Mouse (Mus musculus): Measurements from ENCODE around the gene Shroom3. TPM values are rescaled to one million over a fixed set of nuclear protein-coding genes. Genes with fewer than 3 reads are reported as not detected.
"Not testable (repeated sequence)": the region's sequence is repeated elsewhere in the genome, so short reads cannot be mapped to it uniquely, and the experiment has no call there.

Shroom3 gene
- polyA plus RNA-seq, 1 experiment from 2014 or later: 3.2 TPM

- Histone ChIP-seq H3K9me3 (no peaks in the 10 kb centered on the region), H3K27ac (no peak overlapping the region), H3K4me3 (no peak overlapping the region), H3K36me3 (peaks cover 6% of the 10 kb centered on the region; the same call in 1 of the 2 replicates), H3K9ac (no peak overlapping the region), H3K27me3 (no peaks in the 10 kb centered on the region), H3K4me2 (no peak overlapping the region), H3K4me1 (peaks cover 6% of the 10 kb centered on the region; the same call in 1 of the 2 replicates)
- WGBS: 54% methylated on average over 10 of the region's 10 CpGs
- no peak for ATAC-seq (ENCODE audit: insufficient number of reproducible peaks, low FRiP score, low TSS enrichment, low read depth)
These were observed 234.9 kb downstream of the Shroom3 start for GRCm38 (mm10) chr5:92918170-92918569.

- H3K4me2 ChIP-seq: no peak overlapping the region
- no peak for ATAC-seq (ENCODE audit: insufficient number of reproducible peaks, low FRiP score, low TSS enrichment, low read depth)
- peaks cover 6% of the 10 kb centered on the region; the same call in 1 of the 2 replicates for H3K4me1 ChIP-seq
- H3K27ac ChIP-seq: no peak overlapping the region
- WGBS: 64% methylated on average over 9 of the region's 9 CpGs
- H3K9me3 ChIP-seq: no peaks in the 10 kb centered on the region
- H3K27me3 ChIP-seq: no peaks in the 10 kb centered on the region
- no peak overlapping the region for H3K4me3 ChIP-seq
- peaks cover 6% of the 10 kb centered on the region; the same call in 1 of the 2 replicates for H3K36me3 ChIP-seq
- H3K9ac ChIP-seq: no peak overlapping the region
These were observed 235.6 kb downstream of the Shroom3 start for GRCm38 (mm10) chr5:92918866-92919265.

GRCm38 (mm10) chr5:92919390-92919789 is 236.2 kb downstream of the Shroom3 start:
- H3K27me3 ChIP-seq: no peaks in the 10 kb centered on the region
- no peak overlapping the region for H3K4me2 ChIP-seq
- peaks cover 8% of the 10 kb centered on the region; the same call in 1 of the 2 replicates for H3K4me1 ChIP-seq
- H3K9ac ChIP-seq: no peak overlapping the region
- ATAC-seq (ENCODE audit: insufficient number of reproducible peaks, low FRiP score, low TSS enrichment, low read depth): no peak
- no peak overlapping the region for H3K27ac ChIP-seq
- no peaks in the 10 kb centered on the region for H3K9me3 ChIP-seq
- H3K36me3 ChIP-seq: peaks cover 6% of the 10 kb centered on the region; the same call in 1 of the 2 replicates
- 65% methylated on average over 14 of the region's 14 CpGs for WGBS
- H3K4me3 ChIP-seq: no peak overlapping the region

GRCm38 (mm10) chr5:92920984-92921383 is 237.7 kb downstream of the Shroom3 start:
- Histone ChIP-seq H3K4me1 (peaks cover 13% of the 10 kb centered on the region), H3K4me3 (no peak overlapping the region), H3K27me3 (no peaks in the 10 kb centered on the region), H3K27ac (no peak overlapping the region), H3K9me3 (no peaks in the 10 kb centered on the region), H3K9ac (no peak overlapping the region), H3K36me3 (peaks cover 6% of the 10 kb centered on the region; the same call in 1 of the 2 replicates), H3K4me2 (no peak overlapping the region)
- 87% methylated on average over 8 of the region's 8 CpGs for WGBS
- ATAC-seq (ENCODE audit: insufficient number of reproducible peaks, low FRiP score, low TSS enrichment, low read depth): no peak

GRCm38 (mm10) chr5:92921728-92922127 is 238.5 kb downstream of the Shroom3 start:
- WGBS: 82% methylated on average over 8 of the region's 8 CpGs
- H3K36me3 ChIP-seq: peaks cover 6% of the 10 kb centered on the region; the same call in 1 of the 2 replicates
- no peak overlapping the region for H3K4me2 ChIP-seq
- no peak overlapping the region for H3K27ac ChIP-seq
- H3K9ac ChIP-seq: no peak overlapping the region
- H3K9me3 ChIP-seq: no peaks in the 10 kb centered on the region
- H3K27me3 ChIP-seq: no peaks in the 10 kb centered on the region
- no peak overlapping the region for H3K4me3 ChIP-seq
- H3K4me1 ChIP-seq: peaks cover 13% of the 10 kb centered on the region
- ATAC-seq (ENCODE audit: insufficient number of reproducible peaks, low FRiP score, low TSS enrichment, low read depth): no peak

GRCm38 (mm10) chr5:92922981-92923380 is 239.7 kb downstream of the Shroom3 start:
- H3K27ac ChIP-seq; H3K4me3 ChIP-seq; H3K27me3 ChIP-seq; H3K9ac ChIP-seq; H3K4me2 ChIP-seq; ATAC-seq (ENCODE audit: insufficient number of reproducible peaks, low FRiP score, low TSS enrichment, low read depth); H3K36me3 ChIP-seq; H3K9me3 ChIP-seq: not testable (repeated sequence)
- H3K4me1 ChIP-seq: peaks cover 13% of the 10 kb centered on the region
- 88% methylated on average over 5 of the region's 5 CpGs for WGBS

- ATAC-seq (ENCODE audit: insufficient number of reproducible peaks, low FRiP score, low TSS enrichment, low read depth): no peak
- 14% methylated on average over 17 of the region's 17 CpGs for WGBS
These were observed 241.7 kb downstream of the Shroom3 start for GRCm38 (mm10) chr5:92924851-92925477.

GRCm38 (mm10) chr5:92927667-92928066 is 244.4 kb downstream of the Shroom3 start:
- WGBS: 76% methylated on average over 10 of the region's 10 CpGs
- H3K4me1 ChIP-seq: peaks cover 23% of the 10 kb centered on the region
- ATAC-seq (ENCODE audit: insufficient number of reproducible peaks, low FRiP score, low TSS enrichment, low read depth): no peak

More at GRCm38 (mm10) chr5:92924851-92925477, 241.7 kb downstream of the Shroom3 start:
- Histone ChIP-seq H3K9me3 (no peaks in the 10 kb centered on the region), H3K9ac (no peak overlapping the region), H3K4me3 (peak overlapping the region; percentile 15; the same call in 1 of the 2 replicates), H3K27ac (no peak overlapping the region), H3K27me3 (no peaks in the 10 kb centered on the region), H3K4me1 (peaks cover 9% of the 10 kb centered on the region), H3K36me3 (peaks cover 6% of the 10 kb centered on the region; the same call in 1 of the 2 replicates), H3K4me2 (peak overlapping the region; percentile 28)

GRCm38 (mm10) chr5:92930557-92930956 is 247.3 kb downstream of the Shroom3 start:
- Histone ChIP-seq H3K4me1 (peaks cover 20% of the 10 kb centered on the region), H3K9me3 (no peaks in the 10 kb centered on the region), H3K4me2 (no peak overlapping the region), H3K36me3 (peaks cover 8% of the 10 kb centered on the region; the same call in 1 of the 2 replicates), H3K27ac (no peak overlapping the region), H3K4me3 (no peak overlapping the region), H3K27me3 (no peaks in the 10 kb centered on the region), H3K9ac (no peak overlapping the region)
- ATAC-seq (ENCODE audit: insufficient number of reproducible peaks, low FRiP score, low TSS enrichment, low read depth): no peak
- WGBS: 51% methylated on average over 6 of the region's 6 CpGs

More at GRCm38 (mm10) chr5:92927667-92928066, 244.4 kb downstream of the Shroom3 start:
- no peaks in the 10 kb centered on the region for H3K36me3 ChIP-seq
- no peak overlapping the region for H3K4me3 ChIP-seq
- H3K9me3 ChIP-seq: no peaks in the 10 kb centered on the region
- H3K9ac ChIP-seq: no peak overlapping the region
- no peaks in the 10 kb centered on the region for H3K27me3 ChIP-seq
- no peak overlapping the region for H3K4me2 ChIP-seq
- no peak overlapping the region for H3K27ac ChIP-seq

GRCm38 (mm10) chr5:92931298-92931697 is 248.1 kb downstream of the Shroom3 start:
- H3K4me2 ChIP-seq: no peak overlapping the region
- peaks cover 20% of the 10 kb centered on the region for H3K4me1 ChIP-seq
- no peak overlapping the region for H3K4me3 ChIP-seq
- no peak overlapping the region for H3K27ac ChIP-seq
- no peak for ATAC-seq (ENCODE audit: insufficient number of reproducible peaks, low FRiP score, low TSS enrichment, low read depth)
- no peaks in the 10 kb centered on the region for H3K27me3 ChIP-seq
- H3K36me3 ChIP-seq: peaks cover 8% of the 10 kb centered on the region; the same call in 1 of the 2 replicates
- no peaks in the 10 kb centered on the region for H3K9me3 ChIP-seq
- WGBS: 40% methylated on average over 16 of the region's 16 CpGs
- H3K9ac ChIP-seq: no peak overlapping the region

GRCm38 (mm10) chr5:92933010-92933409 is 249.8 kb downstream of the Shroom3 start:
- Histone ChIP-seq H3K4me3 (no peak overlapping the region), H3K27ac (no peak overlapping the region), H3K9me3 (no peaks in the 10 kb centered on the region), H3K36me3 (peaks cover 8% of the 10 kb centered on the region; the same call in 1 of the 2 replicates), H3K27me3 (no peaks in the 10 kb centered on the region), H3K9ac (no peak overlapping the region), H3K4me1 (peaks cover 20% of the 10 kb centered on the region), H3K4me2 (no peak overlapping the region)
- ATAC-seq (ENCODE audit: insufficient number of reproducible peaks, low FRiP score, low TSS enrichment, low read depth): no peak
- 65% methylated on average over 10 of the region's 10 CpGs for WGBS

- no peak overlapping the region for H3K27ac ChIP-seq
- no peaks in the 10 kb centered on the region for H3K27me3 ChIP-seq
- no peak overlapping the region for H3K4me3 ChIP-seq
- no peak overlapping the region for H3K9ac ChIP-seq
- WGBS: 76% methylated on average over 7 of the region's 7 CpGs
- H3K9me3 ChIP-seq: no peaks in the 10 kb centered on the region
- no peak overlapping the region for H3K4me2 ChIP-seq
- peaks cover 20% of the 10 kb centered on the region for H3K4me1 ChIP-seq
- H3K36me3 ChIP-seq: peaks cover 8% of the 10 kb centered on the region; the same call in 1 of the 2 replicates
- ATAC-seq (ENCODE audit: insufficient number of reproducible peaks, low FRiP score, low TSS enrichment, low read depth): no peak
These were observed 250.5 kb downstream of the Shroom3 start for GRCm38 (mm10) chr5:92933599-92934217.

Measured in limb, embryonic 15.5 days (tissue).